Mouse (Mus musculus) testis, postnatal 14 days (tissue): ENCODE results near the gene Pde4b.
A peak's percentile ranks its signal among the peaks of the same experiment; 100 is the strongest.

Experiments used
- DNase-seq: peaks from one replicate; pipeline ENCODE4 v3.0.0; 2021; ENCODE audit warnings: low spot score

Gene Pde4b

DNA sequence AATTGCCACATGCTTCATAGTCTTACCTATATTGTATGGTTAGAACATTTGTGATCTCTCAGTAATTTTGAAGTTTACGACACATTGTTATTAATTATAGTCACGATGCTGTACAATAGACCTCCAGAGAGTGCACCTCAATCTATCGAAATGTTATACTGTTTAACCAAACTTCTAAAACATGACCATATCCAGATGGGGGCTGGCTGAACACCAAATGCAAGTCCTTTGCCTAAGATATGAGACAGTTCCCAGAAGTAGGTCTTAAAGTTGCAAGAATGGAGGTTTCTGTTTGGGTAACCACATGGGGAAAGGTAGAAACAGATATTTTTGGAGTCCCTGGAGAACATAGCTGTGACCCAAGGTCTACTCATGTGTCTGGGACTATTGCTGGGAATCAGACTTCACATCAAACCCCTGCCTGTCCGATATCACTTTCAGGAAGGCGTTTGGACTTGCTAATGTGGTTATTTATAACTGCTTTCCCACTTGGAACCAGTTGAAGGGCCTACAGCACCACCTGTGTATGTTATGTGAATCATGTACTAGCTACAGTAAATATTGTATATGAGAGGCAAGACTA is 452.3 kb downstream of the Pde4b start:
- DNase-seq, result no peak

DNA sequence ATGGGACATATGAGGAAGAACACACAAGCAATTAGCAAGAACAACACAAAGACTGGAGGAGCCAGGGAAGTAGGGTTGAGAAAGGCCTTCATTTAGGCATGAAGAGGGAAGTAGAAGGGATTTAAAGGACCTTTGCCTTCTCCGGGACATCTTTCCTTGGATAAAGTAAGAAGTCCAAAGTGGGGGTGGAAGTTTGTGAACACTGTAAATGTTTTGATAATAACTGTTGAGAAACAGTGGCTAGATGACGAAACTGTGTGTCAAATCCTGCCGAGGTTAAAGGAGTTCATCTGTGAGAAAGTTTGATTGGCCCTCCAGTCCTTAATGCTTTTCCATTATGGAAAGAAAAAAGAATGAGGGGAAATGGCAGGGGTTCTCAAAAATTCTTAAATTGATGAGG is 455.6 kb downstream of the Pde4b start:
- no peak for DNase-seq

DNA sequence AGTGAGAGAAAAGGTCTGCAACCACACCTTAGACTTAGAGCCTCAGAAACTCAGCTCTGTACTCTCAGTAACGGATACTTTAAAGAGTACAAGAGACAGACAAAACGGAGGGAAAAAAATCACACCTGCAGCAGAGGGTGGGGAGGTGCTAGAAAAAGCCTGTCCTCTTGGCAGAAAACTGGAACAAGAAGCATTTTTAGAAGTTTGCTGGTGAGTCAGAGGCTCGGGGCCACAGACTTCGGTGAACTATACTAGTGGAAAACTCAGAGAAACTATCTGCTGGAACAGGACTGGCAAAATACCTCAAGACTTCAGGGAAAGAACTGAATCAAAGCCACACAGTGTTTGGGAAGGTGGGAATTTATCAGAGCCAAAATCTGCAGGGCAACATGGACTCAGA is 457.9 kb downstream of the Pde4b start:
- no peak for DNase-seq

DNA sequence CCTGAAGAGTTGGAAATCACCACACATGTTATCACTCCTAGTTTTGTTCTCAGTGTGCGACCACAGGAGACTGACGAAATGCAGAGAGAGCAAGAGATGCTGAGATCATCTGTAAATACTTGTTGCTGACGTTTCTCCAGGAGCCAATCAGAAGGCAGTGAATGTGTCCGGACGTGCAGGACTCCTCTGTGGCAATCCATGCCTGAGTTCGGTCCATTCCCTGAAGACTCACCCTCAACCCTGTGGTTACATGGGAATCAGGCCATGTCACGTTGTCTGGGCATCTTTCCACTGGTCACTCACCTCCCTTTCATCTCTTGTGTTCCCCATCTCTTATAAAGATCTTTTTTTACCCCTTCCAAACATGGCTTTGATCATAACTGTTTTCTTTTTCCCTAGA is 468.2 kb downstream of the Pde4b start:
- no peak for DNase-seq

DNA sequence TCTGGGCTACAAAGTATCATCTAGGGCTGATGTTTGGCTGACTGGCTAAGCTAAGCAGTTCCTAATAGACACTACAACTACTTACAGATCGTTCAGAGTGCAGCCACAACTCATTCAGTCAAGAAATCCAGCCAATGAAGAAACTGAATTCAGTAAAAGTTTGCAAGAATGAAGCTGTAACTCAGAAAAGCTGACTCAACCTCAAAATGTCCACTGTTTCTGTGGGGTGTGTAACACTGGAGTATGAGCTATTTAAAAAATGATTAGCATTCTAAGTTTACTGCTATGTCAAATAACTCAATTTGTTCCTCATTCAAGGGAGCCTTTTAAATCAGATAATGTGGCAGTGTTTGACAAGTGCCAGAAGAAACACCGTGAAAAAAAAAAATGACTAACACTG is 469.7 kb downstream of the Pde4b start:
- no peak for DNase-seq

DNA sequence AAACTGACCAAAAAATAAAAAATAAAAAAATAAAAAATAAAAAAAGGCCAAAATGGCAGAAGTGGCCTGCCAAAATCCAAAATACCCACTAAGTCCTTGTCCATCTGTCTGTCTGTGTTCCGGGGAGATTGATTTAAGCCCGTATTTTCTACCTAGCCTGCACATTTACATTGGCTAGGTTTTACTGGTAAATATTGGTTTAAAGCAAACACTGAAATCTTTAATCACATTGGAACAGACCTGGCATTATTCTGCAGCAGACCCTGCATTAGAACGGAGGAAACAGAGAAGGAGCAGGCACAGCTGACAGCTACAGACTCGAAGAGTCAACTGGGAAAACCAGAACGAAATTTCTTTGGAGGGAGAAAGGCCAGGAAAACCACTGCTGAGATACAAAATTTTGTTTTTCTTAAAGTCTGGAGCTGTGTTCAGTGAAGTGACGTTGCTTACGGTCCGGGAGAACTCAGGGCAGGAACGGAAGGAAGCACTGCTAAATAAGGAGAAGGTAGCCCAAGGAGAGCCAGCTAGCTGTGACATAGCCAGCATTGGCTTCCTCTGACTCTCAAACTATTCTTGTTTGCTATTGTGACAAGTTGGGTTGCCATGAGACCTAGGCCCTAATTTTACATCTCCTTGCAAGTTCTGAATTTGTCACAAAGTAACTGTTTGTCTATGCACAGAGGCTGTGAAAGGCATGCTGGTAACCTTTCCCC is 470.3 kb downstream of the Pde4b start:
- no peak for DNase-seq

DNA sequence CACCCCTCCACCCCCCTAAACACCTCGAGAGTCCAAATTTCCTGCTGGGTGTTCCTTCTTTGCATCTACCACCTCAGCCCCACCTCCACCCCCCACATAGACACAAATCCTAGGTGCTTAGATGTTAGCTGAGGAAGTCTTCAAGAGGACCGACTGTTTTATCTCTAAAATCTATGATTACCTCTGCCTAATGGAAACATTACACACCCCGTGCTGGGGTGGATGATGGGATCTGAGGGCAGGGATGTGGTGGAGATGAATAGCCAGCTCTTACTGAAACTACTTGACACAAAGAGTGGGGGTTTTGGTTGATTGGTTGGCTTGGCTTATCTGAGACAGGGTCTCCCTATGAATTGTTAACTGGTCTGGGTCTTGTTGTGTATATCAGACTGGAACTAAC is 471.0 kb downstream of the Pde4b start:
- no peak for DNase-seq

DNA sequence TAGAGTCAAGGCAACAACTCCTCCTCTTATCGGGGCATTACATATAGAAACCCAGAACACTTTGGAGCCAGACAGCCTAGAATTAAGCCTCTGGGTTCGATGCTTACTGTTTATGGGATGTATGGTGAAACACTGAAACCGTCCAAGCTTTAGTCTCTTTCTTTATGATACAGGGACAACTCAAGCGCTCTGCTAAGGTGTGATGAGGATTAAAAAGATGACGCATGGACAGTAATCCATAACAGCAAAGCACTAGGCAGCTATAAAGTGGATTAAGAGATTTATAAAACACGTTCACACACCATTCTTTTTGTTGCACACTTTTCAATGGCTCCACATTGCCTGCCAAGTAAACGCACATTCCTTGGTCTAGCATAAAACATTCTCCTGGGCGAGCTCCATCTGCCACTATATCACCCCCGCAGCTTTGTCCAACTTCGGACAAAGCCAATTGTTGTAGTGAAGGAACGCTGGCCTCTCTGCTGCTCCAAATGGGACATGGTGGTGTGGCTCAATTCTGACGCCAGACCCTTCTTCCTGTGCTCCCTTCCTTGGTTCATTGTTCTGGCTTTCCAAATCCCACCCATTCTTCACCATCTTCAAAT is 473.4 kb downstream of the Pde4b start:
- no peak for DNase-seq

DNA sequence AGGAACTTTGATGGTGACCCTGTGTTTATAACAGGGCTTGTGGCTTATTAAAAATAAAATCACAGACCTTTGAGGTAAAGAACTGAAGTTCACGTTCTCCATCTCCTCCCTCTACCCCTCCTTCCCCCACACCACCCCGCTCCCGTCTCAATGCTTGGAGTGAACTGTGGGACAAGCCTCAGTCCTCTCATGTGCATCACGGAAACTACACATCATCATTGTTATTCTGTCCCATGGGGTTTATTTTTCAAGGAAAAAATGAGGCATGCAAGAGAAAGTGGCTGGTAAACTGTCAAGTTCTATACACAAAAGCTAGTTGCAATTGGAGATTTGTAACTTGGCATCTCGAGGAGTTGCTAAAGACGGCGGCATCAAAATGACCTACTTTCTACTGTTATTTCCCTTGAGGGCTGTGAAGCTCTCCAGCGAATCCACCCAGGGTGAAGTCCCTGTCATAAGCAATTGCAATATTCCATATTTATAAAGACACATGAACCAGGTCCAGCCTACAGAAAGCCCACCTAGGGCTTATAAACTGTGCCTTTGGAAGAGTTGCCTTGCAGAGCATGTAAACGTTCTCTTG is 476.0 kb downstream of the Pde4b start:
- no peak for DNase-seq

DNA sequence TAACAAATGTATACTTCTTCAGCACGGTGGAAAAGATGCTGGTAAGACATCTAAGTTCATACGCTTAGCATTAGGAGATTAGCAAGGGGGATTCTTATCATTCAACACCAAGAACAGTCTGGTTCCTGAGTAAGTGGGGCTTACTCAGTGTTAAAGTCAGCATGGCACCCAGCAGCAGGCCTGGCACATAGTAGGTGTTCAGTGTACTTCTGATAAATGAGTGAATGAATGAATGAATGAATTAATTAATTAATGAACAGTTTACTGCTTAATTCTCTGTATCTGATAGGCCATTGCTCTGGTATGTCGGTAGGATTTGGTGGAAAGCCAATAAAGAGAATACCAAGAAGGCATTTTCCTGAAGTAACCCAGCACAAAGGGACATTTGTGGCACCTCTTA is 476.9 kb downstream of the Pde4b start:
- no peak for DNase-seq

DNA sequence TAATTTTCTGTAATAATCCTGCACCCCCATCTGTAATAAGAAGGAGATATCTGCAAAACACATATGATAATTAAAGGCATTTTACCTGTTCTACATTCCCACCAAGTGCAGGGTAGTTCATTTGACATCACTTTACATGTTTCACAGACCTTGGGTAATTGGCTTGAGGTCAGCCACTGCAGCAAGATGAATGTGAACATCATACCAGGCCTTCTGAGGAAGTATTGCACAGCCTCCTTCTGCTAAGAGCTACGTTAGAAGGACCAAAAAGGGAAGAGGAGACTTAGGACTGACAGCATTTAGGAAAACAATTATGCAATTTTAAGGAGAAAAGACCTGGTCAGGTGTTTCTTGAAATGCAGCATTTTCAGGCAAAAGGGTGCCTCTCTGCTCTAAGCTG is 479.1 kb downstream of the Pde4b start:
- DNase-seq, result no peak

DNA sequence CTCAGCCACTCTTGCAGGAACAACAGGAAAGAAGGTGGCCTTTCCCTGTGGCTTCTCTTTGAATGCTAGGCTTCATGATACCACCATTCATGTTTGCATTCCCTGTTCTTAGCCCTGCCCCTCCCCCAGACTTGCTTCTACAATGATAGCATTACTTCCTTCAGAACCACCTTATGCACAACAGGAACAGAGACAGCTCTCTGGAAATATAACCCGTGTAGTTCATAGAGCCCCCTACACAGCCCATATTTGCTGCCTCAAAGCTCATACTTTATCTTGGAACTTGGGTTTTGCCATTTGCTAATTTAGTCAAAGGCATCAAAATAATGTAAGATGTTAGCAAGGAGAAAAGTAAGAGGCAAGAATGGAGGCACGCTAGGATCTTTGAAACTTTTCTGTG is 479.8 kb downstream of the Pde4b start:
- no peak for DNase-seq

DNA sequence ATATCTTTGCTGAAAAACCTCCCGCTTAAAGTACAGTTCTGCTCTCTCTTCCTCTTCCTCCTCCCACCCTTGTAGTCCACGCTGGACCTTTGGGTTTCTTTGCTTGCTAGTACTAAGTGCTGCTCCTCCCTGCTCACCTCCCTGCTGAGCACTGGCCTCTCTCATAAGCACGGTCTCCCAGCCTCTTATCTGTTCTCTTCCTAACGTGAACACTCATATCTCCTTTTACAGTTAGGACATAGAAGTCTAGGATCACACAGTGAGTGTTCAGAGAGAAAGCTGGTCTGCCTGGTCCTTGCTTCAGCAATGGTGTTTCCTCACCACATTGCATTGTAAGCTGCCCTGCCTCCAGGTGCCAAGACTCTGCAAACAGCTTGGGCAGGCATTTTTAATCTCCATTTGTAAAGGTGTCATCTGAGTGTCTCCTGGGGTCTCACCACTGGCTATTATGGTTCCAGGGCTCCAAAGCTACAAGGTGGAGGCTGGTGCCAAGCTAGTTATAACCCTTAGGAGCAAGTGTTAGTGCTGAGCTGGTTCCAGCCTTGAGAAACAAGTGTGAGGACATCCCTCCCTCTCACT is 480.4 kb downstream of the Pde4b start:
- DNase-seq, result no peak

DNA sequence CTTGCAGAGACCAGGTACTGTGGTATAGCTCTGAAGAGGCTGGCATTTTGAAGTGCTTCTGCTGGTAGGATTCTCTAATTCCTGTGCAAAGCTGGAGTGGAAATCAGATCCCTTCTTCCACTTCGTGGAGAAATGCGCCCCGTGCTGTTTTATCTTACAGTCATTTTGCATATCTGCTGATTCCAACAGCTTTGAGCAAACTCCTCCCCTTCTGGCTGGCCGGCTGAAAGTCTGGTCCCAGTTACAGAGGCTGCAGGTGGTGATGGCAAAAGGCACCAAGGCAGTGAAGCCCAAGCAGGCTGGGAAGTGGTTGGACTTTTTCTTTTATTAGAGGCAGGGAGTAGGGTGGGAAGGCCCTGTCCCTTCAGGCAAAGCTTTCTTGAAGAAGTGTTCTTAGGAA is 481.2 kb downstream of the Pde4b start:
- peak; percentile 44 for DNase-seq

DNA sequence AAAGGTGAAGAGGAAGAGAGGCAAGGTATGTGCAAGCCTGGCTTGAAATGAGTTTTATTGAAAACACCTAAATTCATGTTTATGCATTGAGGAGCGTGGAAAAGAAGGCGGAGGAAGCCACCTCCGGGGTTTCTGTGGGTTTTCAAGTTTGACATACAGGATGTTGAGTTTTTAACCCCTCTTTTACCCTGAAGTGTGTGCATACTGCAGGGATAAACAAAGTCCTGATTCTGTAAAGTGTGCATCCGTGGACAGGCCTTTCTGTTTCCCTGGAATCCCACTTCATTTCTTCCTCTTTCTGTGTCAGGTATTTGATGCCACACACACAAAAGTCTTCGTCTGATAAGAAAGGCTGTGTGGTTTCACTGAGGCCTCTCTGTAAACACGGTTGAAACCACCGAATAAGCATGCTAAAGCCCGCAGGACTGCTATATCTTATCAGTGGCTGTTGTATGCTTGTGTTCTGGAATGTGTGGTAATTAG is 481.8 kb downstream of the Pde4b start:
- no peak for DNase-seq

DNA sequence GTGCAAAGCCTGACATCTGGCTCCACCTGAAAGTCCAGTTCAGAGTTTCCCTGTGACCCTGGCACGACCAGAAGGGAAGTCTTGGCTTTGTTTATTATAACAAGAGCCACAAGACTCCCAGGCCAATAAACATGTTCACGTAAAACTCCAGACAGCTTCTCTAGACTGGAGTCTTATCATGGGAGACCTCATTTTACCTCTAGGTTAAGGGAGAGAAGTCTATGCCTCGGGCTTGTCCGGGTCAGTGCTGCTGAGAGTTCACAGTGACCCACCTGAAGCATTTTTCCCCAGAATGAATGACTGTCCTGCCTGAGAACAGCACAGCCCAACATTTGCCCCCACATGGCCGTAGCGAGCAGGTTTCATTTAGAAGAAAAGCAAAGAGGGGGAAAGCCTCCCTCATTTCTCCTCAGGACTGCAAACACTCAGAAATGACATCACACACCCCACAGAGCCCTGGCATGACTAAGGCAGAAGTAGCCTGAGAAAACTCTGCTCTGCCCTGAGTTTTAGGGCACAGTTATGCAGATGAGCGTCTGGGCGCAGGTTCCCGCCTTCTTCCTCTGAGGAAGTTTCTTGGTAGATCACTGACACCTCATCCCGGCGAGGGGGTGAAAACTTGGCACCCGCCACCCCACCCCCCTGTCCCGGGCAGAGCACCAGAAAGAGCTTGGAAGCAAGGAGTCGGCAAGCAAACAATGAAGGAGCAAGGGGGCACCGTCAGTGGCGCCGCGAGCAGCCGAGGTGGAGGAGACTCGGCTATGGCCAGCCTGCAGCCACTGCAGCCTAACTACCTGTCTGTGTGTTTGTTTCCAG is 482.8 kb downstream of the Pde4b start:
- no peak for DNase-seq

DNA sequence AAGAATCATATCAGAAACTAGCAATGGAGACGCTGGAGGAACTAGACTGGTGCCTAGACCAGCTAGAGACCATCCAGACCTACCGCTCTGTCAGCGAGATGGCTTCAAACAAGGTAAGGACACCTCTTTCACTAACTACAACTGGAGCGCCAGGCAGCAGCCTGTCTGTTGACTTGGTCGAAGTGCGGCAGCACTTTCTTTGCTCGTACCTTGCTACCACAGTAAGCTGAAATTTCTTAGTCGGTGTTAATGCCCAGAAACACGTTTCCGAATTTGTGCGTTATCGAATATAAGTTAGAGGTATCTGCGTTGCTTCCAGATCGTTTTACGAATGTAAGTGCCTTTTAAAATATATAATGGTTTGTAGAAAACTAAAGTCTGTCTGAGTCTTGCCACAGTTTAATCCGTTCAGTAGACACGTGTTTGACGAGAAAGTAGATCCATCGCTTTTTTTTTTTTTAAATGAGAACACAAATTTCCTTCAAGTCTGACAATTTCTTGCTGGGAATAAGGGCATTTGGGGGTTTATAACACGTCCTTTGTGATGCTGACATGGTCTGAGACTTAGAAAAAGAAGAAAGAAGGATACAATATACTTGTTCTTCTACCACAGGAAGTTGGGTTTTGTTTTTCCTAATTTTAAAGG is 483.5 kb downstream of the Pde4b start:
- DNase-seq, result no peak

DNA sequence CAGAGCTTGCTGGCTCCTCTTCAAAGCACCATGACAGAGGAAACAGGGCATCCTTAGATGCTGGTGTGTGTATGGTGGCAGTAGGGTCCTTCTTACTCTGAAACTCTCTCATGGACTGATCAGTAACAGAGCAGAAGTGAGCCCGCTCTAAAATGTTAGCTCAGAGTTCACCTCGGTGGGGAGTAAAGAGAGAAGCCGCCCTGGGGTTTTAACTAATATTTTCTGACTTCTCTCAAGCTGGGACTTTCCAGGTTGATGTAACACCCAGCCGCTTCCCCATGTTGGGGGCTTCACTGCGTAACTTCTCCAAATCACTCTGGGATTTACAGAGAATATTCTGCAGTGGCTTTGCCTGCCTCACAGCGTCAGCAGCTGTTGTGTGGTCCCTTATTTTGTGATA is 484.7 kb downstream of the Pde4b start:
- no peak for DNase-seq

DNA sequence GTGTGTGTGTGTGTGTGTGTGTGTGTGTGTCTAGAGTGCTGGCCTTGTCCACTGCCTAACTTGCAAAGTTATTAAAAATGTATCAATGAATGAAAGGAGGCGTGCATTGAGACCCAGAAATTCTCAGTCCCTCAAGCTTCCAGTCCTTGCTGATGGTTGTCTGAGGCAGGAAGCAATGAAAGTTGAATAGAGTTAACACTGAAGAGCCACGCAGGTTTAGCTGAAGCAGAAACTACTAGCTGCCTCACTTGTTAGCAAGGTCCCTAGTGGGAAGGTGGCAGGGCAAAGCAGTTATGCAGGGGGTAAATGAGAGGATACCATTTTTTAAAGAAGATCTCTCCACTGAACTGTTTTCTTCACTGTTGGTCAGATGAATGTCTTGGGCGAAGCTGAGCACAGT is 485.2 kb downstream of the Pde4b start:
- no peak for DNase-seq

DNA sequence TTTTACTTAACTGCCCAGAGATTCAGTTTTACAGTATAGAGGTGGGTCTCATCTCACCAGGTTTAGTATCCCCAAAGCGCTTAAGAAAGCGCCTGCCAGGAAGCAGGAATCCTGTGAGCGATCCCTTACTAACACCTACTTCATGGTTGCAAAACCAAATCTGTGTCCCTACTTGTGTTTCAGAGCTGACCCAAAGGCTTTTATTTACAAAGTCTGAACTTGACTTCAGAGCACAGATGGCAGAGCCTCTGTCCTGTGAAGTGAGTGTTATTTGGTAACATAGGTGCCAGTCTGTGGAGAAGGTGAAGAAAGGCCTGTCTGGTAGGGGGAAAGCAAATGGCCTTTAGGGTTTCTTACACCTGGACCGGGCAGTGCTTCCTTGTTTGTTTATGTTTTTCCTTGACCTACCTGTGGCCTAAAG is 486.0 kb downstream of the Pde4b start:
- no peak for DNase-seq

DNA sequence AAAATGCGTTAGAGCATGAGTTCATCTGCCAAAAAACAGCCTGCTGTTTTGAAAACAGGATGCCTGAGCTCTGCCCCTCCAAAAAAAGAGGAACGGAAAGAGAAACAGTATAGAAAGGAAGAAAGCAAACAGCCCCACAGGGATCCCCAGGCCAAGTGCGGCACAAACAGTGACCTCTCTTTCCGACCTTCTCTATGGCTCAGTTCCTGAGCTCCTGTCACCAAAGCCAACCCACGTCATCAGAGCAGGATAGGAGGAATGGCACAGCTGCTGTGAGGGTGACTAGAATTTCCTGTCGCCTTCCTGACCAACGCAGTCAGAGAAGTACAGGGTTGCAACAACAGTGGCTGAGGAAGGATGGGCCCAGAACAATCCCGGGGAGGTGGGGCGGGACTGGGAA is 486.9 kb downstream of the Pde4b start:
- no peak for DNase-seq
